Mouse (Mus musculus) central nervous system, embryonic 14 days (tissue): Measurements from ENCODE around the gene Pip5k1c. TPM values are rescaled to one million over a fixed set of nuclear protein-coding genes. Genes with fewer than 3 reads are reported as not detected.

Experiments used
- polyA plus RNA-seq: library from polyadenylated mRNA; depleted of rRNA; stranded (reverse); fragments of >200 nt; gene quantifications from 2 replicates; pipeline ENCODE4 v1.2.3, GENCODE M21; 2012; rRNA removed

The Pip5k1c gene
- polyA plus RNA-seq: 190 and 197 TPM in 2 replicates

DNA sequence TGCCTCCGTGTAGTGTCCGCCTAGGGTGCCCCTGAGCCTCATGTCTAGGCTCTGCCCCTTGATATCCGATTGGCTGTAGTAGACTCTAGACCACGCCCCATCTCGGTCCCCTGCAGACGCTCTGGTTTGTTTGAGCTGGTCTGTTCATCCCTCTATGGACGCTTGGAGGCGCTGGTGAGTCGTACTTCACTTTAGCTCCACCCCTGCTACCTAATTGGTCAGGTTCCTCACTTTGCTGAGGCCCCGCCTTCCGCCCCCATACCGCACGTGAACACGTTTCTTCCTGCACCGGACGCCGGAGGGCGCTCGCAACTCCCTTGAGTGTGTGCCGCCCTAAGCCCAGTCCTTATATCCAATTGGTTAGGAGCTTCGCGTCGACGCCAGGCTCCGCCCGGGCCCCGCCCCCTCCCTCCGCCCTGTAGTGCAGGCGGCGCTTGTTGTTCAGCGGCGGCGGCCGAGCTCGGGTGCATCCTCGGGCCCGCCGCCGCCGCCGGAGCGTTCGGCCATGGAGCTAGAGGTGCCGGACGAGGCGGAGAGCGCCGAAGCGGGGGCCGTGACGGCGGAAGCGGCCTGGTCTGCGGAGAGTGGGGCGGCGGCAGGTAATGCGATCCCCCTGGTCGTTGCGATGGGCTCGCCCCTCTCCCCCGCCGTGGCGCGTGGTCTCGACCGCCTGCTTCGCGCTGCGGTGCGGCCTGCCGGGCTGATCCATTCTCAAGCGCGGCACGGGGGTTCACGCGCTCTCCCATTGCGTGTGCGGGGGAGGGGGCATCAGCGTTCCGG lies at the start of gene Pip5k1c:
Gene Pip5k1c, plus strand, starts transcription at position 410 of the 780 bp plus-strand sequence.

GRCm38 (mm10) chr10:81252424-81253419 lies 40.0 kb upstream of the Pip5k1c start, which contains the start of gene Matk:
Gene Matk, plus strand, starts transcription at chr10:81252935.

DNA sequence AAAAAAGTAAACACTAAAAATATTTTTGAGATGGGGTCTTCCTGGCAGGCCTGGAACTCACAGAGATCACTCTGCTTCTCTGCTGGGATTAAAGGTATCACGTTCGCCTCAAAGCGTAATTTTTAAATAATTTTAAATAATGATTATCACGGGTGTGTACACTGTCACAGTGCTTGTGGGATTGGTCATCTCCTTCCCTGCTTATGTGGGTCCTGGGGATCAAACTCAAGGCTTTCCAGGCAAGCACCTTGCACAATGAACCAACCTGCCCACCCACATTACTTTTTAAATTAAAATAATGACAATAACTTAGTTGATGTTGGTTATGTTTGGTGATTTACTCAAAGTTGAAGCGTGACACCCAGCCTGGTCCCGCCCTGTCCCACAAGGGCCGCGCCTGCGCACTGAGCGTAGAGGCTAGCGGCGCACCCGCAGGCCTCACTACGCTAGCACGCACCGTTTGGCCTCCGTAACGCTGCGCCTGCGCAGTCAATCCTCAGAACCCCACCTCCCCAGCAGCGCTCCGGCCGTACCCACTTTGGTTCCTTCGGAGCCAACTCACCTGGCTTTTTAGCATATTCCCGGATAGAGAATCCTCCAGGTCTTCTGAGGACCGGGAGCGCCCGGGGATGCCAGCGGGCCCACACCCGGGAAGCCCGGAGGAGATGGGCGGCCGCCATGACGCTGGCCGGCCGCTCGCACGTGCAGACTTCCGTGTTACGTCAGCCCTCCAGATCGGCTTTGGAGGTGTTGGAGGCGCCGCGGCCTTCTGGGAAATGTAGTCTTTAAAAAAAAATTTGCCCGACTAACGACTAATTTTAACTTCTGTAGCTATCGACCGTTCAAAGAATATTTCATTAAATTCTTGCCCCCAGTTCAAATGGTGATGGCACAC lies 26.3 kb upstream of the Pip5k1c start, which contains the start of the genes Mrpl54 and Apba3:
Gene Mrpl54, minus strand, starts transcription at position 724 of the 895 bp plus-strand sequence.
Gene Apba3, plus strand, starts transcription at position 750 of the 895 bp plus-strand sequence.

DNA sequence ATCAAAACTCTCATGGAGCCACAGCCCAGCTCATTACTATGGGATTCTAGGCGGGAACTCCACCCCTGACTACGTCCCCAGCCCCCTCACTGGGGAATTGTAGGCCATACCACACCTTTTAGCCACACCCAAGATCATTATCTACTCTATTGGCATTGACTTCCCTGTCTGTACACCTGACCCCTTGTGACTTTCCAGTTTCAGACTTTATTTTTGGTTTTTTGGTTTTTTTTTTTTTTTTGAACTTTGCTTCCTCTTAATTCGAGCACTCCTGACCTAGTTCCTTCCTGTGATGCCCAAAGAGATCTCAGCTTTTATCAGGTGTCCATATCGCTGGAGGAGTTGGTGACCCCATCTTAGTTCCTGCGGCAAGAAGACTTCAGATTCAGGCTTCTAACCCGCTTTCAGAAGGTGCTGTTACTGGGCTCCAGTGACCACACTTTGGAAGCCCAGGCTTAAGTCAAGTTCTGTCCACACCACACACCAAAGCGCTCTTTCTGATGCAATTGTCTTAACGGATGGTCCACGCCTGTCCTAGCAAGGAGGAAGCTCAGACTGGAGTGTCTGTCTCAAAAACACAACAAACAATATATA lies 1.2 kb upstream of the Pip5k1c start, which contains the start of gene Tjp3:
Gene Tjp3, minus strand, starts transcription at position 71 of the 594 bp plus-strand sequence.

GRCm38 (mm10) chr10:81320550-81321347 lies 28.0 kb downstream of the Pip5k1c start, which contains the start of gene Cactin:
Gene Cactin, plus strand, starts transcription at chr10:81321103.

DNA sequence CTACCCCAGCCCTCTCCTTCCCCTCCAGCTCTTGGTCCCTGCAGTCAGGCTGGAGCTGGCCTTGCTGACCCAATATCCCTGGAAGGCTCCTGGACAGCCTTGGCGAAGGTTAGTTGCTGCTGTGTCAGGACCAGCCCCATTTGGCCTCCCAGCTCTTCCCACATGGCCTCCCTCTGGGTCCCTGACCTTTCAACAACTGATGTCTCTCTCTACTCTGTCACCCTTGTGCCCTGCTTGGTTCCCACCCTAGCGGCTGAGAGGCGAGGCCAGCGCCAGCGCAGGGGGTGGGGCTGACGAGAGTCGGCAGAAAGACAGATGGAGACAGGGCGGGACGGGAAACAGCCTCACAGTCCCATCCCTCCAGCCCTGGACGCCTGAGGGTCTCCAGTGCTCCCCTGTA lies 35.6 kb downstream of the Pip5k1c start, which contains the start of gene Tbxa2r:
Gene Tbxa2r, plus strand, starts transcription at position 346 of the 400 bp plus-strand sequence.

GRCm38 (mm10) chr10:81342686-81343505 lies 50.1 kb downstream of the Pip5k1c start, which contains the start of gene Gipc3:
Gene Gipc3, minus strand, starts transcription at chr10:81343266.

GRCm38 (mm10) chr10:81350351-81351063 lies 57.7 kb downstream of the Pip5k1c start, which contains the start of gene Hmg20b:
Gene Hmg20b, minus strand, starts transcription at chr10:81350480.

DNA sequence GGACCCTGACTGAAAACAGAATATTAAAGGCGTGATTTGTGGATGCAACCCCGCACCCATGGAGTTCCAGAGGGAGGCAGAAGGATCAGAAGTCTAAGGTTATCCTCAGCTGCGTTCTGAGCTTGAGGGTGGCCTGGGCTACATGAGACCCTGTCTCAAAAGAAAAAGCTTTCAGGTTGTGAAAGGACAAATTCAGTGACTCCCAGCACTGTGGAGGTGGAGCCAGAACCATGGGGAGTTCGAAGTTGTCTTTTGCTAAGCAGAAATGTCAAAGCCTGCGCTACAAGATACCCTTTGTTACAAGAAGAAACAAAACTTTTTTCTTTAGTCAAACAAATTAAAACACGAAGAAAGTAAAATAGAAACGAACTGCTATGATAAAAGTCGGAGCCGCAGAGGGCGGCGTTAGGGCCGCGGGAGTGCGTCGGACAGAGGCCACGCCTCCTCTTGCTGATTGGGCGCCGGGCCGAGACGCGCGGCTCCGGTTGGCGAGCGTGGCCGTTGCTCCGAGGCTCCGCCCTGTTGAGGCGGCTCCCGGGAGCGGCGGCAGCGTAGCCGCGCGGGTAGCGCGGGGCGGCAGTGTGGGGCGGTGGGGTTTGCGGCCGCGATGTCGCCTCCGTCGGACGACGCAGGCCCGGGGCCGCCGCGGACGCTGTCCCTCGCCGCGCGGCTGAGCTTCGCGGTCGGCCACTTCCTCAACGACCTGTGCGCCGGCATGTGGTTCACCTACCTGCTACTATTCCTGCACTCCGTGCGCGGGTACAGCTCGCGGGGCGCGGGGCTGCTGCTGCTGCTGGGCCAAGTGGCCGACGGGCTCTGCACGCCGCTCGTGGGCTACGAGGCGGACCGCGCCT lies 64.5 kb downstream of the Pip5k1c start, which contains the start of gene Mfsd12:
Gene Mfsd12, plus strand, starts transcription at position 501 of the 854 bp plus-strand sequence.

DNA sequence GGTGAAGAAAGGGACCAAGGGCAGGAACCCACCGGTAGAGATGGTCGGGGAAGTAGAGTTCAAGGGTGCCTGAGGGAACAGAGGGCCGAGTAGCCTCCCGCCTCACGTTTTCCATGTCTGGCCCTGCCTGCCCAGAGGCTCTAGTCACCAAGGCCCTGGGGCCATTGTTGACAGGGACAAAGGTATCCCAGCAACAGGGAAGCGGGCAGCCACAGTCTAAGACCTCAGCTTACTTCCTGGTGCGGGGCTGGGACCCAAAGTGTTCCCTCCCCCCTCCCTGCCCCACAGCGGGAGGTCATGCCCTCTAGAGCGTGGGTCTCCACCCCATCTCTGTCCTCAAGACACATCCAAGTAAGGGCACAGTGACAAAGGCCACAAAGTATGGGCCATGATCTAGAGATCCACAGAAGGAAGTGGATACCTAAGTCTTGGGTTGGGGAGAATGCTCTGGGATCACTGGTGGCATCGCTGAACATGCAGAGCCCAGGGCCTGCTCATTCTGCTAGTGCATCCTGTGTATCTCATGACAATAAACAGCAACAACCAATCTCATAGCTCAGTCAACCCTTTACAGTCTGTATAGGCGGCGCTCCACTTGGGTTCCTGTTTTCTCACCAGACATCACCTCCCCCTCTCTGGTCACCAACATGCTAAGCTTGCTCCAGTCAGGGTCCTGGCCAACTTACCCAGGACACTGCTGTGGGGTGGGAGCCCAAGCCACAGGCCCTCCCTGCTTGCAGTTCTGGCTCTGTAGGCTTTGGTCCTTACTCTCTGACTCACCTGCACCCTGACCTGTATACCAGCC lies 73.1 kb downstream of the Pip5k1c start, which contains the start of gene 4930404N11Rik:
Gene 4930404N11Rik, minus strand, starts transcription at position 145 of the 805 bp plus-strand sequence.

Other genes with a start within 250 kb of the Pip5k1c start
- gene Sgta, start 232.8 kb upstream of the Pip5k1c start, polyA plus RNA-seq: 278 and 296 TPM in 2 replicates
- gene Thop1, start 222.9 kb upstream of the Pip5k1c start, polyA plus RNA-seq: 68.1 and 69.3 TPM in 2 replicates
- 0.23 and 0.35 TPM in 2 replicates for gene Creb3l3, start 194.1 kb upstream of the Pip5k1c start, polyA plus RNA-seq
- 179 and 186 TPM in 2 replicates for gene Map2k2, start 187.0 kb upstream of the Pip5k1c start, polyA plus RNA-seq
- 10.6 and 12.4 TPM in 2 replicates for gene Zbtb7a, start 157.7 kb upstream of the Pip5k1c start, polyA plus RNA-seq
- 41.9 and 42.9 TPM in 2 replicates for gene Pias4, start 125.0 kb upstream of the Pip5k1c start, polyA plus RNA-seq
- gene Eef2, start 116.3 kb upstream of the Pip5k1c start, polyA plus RNA-seq: 1,386 and 1,461 TPM in 2 replicates
- 78.9 and 87.7 TPM in 2 replicates for gene Dapk3, start 110.0 kb upstream of the Pip5k1c start, polyA plus RNA-seq
- not detected in 2 replicates for gene 4930442H23Rik, start 109.1 kb upstream of the Pip5k1c start, polyA plus RNA-seq
- 0.14 and 0.18 TPM in 2 replicates for gene Nmrk2, start 90.9 kb upstream of the Pip5k1c start, polyA plus RNA-seq
- gene Atcay, start 62.1 kb upstream of the Pip5k1c start, polyA plus RNA-seq: 103 and 115 TPM in 2 replicates
- 56.2 and 61.9 TPM in 2 replicates for gene Zfr2, start 59.8 kb upstream of the Pip5k1c start, polyA plus RNA-seq
- gene Matk, start 40.0 kb upstream of the Pip5k1c start, polyA plus RNA-seq: 27.4 and 30.6 TPM in 2 replicates
- gene Mrpl54, start 26.0 kb upstream of the Pip5k1c start, polyA plus RNA-seq: 88.3 and 93.2 TPM in 2 replicates
- 42.9 and 51.3 TPM in 2 replicates for gene Apba3, start 26.0 kb upstream of the Pip5k1c start, polyA plus RNA-seq
- gene Tjp3, start 1.4 kb upstream of the Pip5k1c start, polyA plus RNA-seq: 4.5 and 4.8 TPM in 2 replicates
- gene Cactin, start 28.1 kb downstream of the Pip5k1c start, polyA plus RNA-seq: 43.9 and 45.0 TPM in 2 replicates
- gene Tbxa2r, start 35.8 kb downstream of the Pip5k1c start, polyA plus RNA-seq: 3.5 and 4.3 TPM in 2 replicates
- gene Gipc3, start 50.3 kb downstream of the Pip5k1c start, polyA plus RNA-seq: 0.04 and 0.13 TPM in 2 replicates
- gene Hmg20b, start 57.5 kb downstream of the Pip5k1c start, polyA plus RNA-seq: 68.8 and 75.6 TPM in 2 replicates
- gene Mfsd12, start 64.5 kb downstream of the Pip5k1c start, polyA plus RNA-seq: 10.2 and 11.7 TPM in 2 replicates
- gene 4930404N11Rik, start 72.9 kb downstream of the Pip5k1c start, polyA plus RNA-seq: 0.14 and 0.44 TPM in 2 replicates
- gene Fzr1, start 85.6 kb downstream of the Pip5k1c start, polyA plus RNA-seq: 130 and 138 TPM in 2 replicates
- gene Dohh, start 91.5 kb downstream of the Pip5k1c start, polyA plus RNA-seq: 65.9 and 67.3 TPM in 2 replicates
- 6.7 and 7.1 TPM in 2 replicates for gene Gm48551, start 91.5 kb downstream of the Pip5k1c start, polyA plus RNA-seq
- gene Gm48552, start 96.0 kb downstream of the Pip5k1c start, polyA plus RNA-seq: 8.2 and 10.2 TPM in 2 replicates
- 3.1 and 3.9 TPM in 2 replicates for gene Smim24, start 100.1 kb downstream of the Pip5k1c start, polyA plus RNA-seq
- 11.0 and 17.7 TPM in 2 replicates for gene Nfic, start 162.7 kb downstream of the Pip5k1c start, polyA plus RNA-seq
- 286 and 299 TPM in 2 replicates for gene Celf5, start 189.7 kb downstream of the Pip5k1c start, polyA plus RNA-seq
- 145 and 155 TPM in 2 replicates for gene Ncln, start 203.4 kb downstream of the Pip5k1c start, polyA plus RNA-seq
- gene S1pr4, start 207.2 kb downstream of the Pip5k1c start, polyA plus RNA-seq: 0.34 and 0.43 TPM in 2 replicates
- gene Gna15, start 231.3 kb downstream of the Pip5k1c start, polyA plus RNA-seq: 0.84 and 1.1 TPM in 2 replicates